Mouse (Mus musculus) gastrocnemius, postnatal 36 days (tissue): ENCODE data around the gene Pm20d2. TPM values are rescaled to one million over a fixed set of nuclear protein-coding genes. Genes with fewer than 3 reads are reported as not detected.

Source experiments
- DNase-seq, 2 experiments: peaks; one replicate each; pipeline ENCODE4 v3.0.0; 2022
- intact Hi-C: fragments of 180-260 bp; cut with DNase I; formaldehyde crosslinking; loops from one replicate; pipeline ENCODE4 v1.15.1; 2025
- total RNA-seq, 2 experiments: library from RNA; stranded (reverse); gene quantifications; 2 replicates each; pipeline ENCODE4 v1.2.3; 2021

Gene Pm20d2
- total RNA-seq, 2 experiments from 2014 or later = 23.9 to 42.6 TPM

- peak in 1 of 2 experiments; percentile 37 for DNase-seq
- intact Hi-C loops = no loop called here
Observed at GRCm38 (mm10) chr4:33125409-33126084, 64.0 kb downstream of the Pm20d2 start.

GRCm38 (mm10) chr4:33124493-33124892, 65.0 kb downstream of the Pm20d2 start:
- intact Hi-C loops = loop anchor here (5.0 kb wide), 1 partner anchor 168 kb away; the partner anchor contains the start of gene Pnrc1
- no peak for DNase-seq

Other genes starting within 250 kb of the Pm20d2 start
- gene Ankrd6, start 238.9 kb downstream of the Pm20d2 start, total RNA-seq = 1 to 10 TPM; 3.3 to 4.1 TPM
- gene Rragd, start 206.7 kb downstream of the Pm20d2 start, total RNA-seq = 100 to 1,000 TPM; 147 to 166 TPM
- 10 to 100 TPM; 45.6 to 47.8 TPM for gene Ube2j1, start 158.3 kb downstream of the Pm20d2 start, total RNA-seq
- 1 to 10 TPM; 6.7 to 6.9 TPM for gene Gabrr2, start 126.7 kb downstream of the Pm20d2 start, total RNA-seq
- not detected for gene Gabrr1, start 57.2 kb downstream of the Pm20d2 start, total RNA-seq
- gene Srsf12, start 19.3 kb upstream of the Pm20d2 start, total RNA-seq = not detected
- gene Pnrc1, start 100.4 kb upstream of the Pm20d2 start, total RNA-seq = 100 to 1,000 TPM; 152 to 180 TPM
- gene Rngtt, start 120.6 kb upstream of the Pm20d2 start, total RNA-seq = 1 to 10 TPM; 6.3 to 6.8 TPM